Mouse (Mus musculus) bone marrow macrophage, adult 2 months (primary cell): ENCODE measurements at regions not wholly inside any gene's neighbourhood (a gene's known extent, or its start where the extent isn't known, plus 50 kb on each side); places are given as distances from the start of the nearest gene placed in this dataset.

Experiments used
- CTCF ChIP-seq: IDR thresholded peaks from 2 replicates; pipeline ENCODE4 v1.5.1; 2012; ENCODE audit warnings: low read depth, mild to moderate bottlenecking, low read length, moderate library complexity
- POLR2A ChIP-seq: IDR thresholded peaks from 2 replicates; pipeline ENCODE4 v1.6.1; 2012; ENCODE audit warnings: mild to moderate bottlenecking, low read depth, low read length, borderline replicate concordance

GRCm38 (mm10) chr3:149404691-149405090 lies 414.3 kb upstream of the Adgrl2 start:
- TF ChIP-seq CTCF: no peak
- no peak for TF ChIP-seq POLR2A
